Mouse (Mus musculus) testis, postnatal 14 days (tissue): ENCODE results near the gene Ripor3.
"Not testable (repeated sequence)": the region's sequence is repeated elsewhere in the genome, so short reads cannot be mapped to it uniquely, and the experiment has no call there.

Source experiments
- DNase-seq: peaks from one replicate; pipeline ENCODE4 v3.0.0; 2021; ENCODE audit warnings: low spot score

Ripor3 gene

DNA sequence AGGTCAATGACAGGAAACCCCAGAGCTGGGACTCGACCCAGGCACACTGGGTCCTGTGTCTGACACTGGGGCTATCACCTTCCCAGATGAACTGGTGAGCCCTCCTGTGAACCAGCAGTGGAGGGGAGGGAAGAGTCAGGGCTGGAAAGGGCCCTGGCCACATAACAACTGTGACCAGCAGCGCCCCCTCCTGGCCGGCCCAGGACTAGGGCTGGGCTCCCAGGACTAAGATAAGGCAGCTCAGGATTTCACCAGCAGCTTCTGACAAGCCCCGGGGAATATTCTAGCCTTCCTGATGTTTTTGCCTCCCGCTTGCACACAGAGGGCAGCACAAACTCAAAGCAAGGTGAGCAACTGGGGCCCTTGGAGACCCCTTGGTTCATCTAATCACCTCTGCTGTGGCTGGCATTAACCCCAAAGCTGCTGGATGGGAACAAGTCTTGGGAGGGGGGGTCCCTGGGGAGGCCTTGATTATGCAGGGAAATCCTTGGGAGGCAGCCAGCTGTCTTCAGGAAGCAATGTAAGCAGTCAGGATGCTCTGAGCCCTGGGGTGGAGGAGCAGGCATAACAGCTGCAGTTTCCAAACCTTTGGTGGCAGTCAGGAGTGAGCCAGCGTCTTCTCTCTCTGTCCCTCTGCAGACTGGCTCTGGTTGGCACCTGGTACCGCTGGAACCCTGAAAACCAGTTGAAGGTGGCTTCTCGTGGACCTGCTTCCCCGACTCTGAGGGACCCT is at the start of gene Ripor3:
Ripor3 (minus strand) TSS at position 683 of the 733 bp plus-strand sequence.
- DNase-seq, result peak; percentile 66

DNA sequence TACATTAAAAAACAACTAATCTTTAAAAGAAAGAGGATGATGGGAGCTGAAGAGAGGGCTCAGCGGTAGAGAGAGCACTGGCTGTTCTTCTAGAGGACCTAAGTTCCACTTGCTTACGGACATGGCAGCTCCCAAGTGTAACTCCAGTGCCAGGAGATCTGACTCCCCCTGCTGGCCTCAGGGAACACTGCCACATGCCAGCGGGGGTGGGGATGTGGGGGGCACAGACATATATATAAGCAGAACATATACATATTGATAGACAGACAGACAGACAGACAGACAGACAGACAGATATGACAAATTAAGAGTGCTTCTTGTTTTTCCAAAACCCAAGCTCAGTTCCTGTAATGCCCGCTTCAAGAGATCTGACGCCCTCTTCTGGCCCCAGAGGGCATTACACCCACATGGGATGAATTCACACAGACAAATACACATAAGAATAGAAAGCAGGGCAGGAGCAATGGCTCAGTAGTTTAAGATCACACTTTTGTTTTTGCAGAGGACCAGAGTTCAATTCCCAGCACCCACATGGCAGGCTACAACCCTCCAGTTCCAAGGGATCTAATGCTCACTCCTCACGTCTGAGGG is 48.9 kb upstream of the Ripor3 start:
- DNase-seq, result peak; percentile 54

DNA sequence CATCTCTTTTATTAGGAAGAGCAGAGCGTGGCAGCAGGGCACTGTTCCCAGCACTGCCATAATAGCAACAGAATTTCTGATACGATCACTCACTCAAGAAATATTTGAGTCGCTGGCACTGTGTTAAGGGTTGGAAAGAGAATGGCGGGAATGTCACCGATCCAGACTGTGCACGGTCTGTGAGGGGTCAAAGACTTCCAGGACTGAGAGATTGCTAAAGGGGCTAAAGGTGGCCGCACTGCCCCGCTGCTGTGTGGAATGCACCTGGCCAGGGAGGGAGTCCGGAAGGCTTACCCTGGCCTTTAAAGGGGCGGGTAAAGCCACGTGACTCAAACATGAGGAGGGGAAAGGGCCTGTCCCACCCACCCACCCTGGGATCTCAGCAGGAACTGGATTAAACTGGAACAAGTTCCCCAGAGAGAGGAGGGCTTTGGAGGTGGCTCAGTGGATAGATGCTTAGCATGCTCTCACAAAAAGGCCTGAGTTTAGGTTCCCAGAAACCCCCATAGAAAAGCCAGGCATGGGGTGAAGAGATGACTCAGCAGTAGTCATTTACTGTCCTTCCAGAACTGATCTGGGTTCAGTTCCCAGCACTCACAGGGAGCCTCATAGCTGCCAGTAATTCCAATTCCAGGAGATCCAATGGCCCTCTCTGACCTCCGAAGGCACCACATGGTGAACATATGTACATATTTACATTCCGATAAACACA is 48.2 kb upstream of the Ripor3 start:
- no peak for DNase-seq

DNA sequence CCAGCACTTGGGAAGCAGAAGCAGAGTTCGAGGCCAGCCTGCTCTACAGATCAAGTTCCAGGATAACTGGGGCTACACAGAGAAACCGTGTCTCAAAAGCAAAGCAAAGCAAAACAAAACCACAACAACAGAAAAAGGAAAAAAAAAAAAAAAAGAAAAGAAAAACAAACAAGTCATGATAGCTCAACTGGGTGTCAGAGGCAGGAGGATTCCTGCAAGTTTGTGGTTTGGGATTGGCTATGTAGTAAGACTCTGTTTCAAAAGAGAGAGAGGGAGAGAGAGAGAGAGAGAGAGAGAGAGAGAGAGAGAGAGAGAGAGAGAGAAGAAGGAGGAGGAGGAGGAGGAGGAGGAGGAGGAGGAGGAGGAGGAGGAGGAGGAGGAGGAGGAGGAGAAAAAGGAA is 47.5 kb upstream of the Ripor3 start:
- not testable (repeated sequence) for DNase-seq

DNA sequence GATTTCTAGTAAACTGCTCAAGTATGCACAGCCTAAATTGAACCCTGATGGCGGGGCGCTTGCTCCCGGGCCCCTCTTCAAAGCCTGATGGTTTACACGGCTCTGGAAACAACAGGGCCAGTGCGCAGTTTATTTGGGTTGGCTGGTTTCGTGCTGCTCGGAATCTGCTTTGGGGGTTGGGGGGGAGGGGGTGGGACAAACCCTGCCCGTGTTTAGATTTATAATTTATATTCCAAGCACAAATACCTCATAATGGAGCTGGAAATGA is 46.2 kb upstream of the Ripor3 start:
- DNase-seq, result no peak

DNA sequence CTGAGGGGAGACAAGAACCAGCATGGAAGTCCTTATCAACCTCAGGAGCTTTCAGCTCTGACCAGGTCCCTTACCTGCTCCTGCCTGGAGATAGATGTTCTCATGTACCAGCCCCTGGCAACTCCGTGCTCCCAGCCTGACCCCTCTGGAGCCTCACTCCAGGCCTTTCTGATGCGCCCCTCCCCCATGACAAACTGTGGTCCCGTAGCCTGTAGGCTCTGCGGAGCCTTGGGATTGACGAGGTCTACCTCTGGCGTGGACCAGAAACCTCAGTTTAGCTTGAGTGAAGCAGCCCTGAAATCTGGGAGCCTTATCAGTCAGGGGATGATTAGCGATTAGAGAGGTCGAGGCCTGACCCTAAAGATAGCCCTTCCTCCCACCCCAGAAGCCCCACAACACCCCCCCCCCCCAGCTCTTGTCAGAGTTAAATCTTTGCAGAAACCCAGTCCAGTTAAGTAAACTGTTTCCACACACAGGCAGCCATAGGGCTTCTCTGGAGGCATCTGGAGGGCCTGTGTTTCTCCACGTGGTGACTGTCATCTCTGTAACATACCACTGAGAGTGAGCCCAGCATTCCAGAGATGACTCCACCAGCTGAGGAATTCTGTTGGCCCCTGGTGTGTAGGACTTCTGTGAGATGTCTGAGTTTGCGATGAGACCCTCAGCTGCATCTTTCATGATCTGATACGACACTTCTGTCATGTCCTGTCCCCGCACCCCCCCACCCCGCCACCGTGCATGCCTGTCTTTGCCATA is 45.7 kb upstream of the Ripor3 start:
- no peak for DNase-seq

- no peak for DNase-seq
Measured at GRCm38 (mm10) chr2:168054142-168054541, 43.7 kb upstream of the Ripor3 start.

DNA sequence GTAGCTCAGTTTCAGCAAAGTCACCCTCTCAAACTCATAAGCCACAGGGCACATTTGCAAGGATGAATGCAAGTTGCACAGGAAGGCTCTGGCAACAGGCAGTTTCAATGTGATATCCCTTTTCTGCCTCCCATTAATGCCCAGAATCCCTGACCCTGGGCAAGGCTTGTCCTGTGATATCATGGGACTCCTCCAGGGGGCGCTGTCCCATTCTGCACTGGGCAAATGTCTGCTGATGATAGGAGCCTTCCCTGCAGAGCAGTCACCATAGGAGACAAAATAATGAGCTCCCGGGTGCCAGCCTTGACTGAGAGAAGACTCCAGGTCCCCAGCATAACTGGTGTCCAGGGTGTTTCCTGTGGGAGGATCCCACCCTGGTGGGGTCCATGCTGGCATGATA is 42.3 kb upstream of the Ripor3 start:
- DNase-seq, result no peak

DNA sequence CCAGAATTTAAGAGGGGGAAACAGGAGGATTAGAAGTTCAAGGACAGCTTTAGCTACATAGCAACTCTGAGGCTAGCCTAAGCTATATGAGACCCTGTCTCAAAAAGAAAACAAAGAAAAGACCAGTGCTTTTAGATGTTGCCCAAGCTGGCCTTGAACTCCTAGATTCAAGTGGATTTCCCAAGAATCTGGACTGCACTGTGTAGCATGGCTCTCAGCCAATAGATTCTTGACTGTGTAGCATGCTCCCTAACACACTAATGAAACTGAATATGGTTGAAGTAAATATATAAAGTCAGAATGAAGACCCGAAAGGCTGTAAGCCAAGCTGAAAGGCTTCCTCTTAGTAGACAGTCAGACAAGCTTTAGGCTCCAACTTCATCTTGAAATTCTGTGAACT is 41.7 kb upstream of the Ripor3 start:
- DNase-seq, result no peak

- no peak for DNase-seq
Measured at GRCm38 (mm10) chr2:168050000-168050942, 39.9 kb upstream of the Ripor3 start.

GRCm38 (mm10) chr2:168049002-168049635 is 38.7 kb upstream of the Ripor3 start:
- no peak for DNase-seq

GRCm38 (mm10) chr2:168046467-168046866 is 36.0 kb upstream of the Ripor3 start:
- DNase-seq, result no peak

GRCm38 (mm10) chr2:168045771-168046170 is 35.4 kb upstream of the Ripor3 start:
- peak; percentile 51 for DNase-seq

DNA sequence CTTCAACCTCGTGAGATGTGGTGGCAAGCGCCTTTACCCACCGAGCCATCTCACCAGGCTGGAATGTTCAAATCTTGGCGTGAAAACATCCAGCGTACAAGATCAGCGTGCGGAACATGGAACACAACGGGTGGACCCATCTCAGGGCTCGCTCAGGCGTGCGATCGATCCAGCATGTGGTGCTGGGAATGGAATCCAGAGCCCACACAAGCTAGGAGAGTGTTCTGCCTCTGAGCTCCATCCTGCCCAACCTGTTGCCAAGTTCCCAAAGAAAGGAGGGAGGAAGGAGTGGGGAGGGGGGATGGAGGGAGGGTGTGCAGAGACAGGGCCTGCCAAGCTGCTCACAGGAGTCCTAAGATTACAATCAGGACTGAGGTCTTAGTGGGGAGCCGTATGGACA is 34.9 kb upstream of the Ripor3 start:
- no peak for DNase-seq

- DNase-seq, result no peak
Measured at GRCm38 (mm10) chr2:168044681-168045287, 34.4 kb upstream of the Ripor3 start.

- no peak for DNase-seq
Measured at GRCm38 (mm10) chr2:168042019-168042418, 31.6 kb upstream of the Ripor3 start.

GRCm38 (mm10) chr2:168040751-168041150 is 30.3 kb upstream of the Ripor3 start:
- no peak for DNase-seq

DNA sequence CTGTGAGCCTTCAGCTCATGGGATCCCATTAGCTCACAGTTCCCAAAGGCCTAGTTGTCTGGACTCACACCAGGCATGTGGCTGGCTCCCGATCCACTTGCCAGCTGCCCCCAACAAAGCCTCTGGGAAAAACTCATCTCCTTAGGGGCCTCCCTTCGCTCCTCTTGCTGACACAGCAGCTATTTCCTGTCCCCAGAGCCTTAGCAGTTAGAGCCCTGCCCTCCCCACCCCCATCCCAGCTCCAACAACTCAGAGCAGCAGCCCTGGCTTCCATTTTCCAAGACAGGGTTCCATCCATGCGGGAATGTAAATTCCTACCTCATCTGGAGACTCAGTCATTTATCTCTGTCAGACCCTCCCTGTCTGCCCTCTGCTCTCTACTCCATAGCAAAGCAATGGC is 26.6 kb upstream of the Ripor3 start:
- no peak for DNase-seq

- DNase-seq, result no peak
Measured at GRCm38 (mm10) chr2:168035907-168036306, 25.5 kb upstream of the Ripor3 start.

DNA sequence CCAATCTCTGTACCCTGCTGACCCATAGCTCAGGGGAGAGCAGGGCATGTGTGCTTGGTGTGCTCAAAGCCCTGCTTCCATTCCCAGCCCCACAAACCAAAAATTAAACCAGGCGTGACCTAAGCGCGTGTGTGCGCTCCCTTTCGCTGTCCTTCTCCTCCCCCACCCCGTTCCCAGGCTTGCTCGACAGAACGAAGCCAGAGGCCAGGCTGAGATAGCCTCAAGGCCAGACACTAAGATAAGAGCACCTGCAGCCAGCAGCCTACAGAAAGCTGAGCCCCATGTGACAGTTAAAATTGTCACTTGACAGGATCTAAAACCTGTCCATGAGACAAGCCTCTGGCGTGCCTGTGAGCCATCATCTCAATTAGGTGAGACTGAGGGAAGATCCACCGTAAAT is 23.5 kb upstream of the Ripor3 start:
- peak; percentile 44 for DNase-seq

- no peak for DNase-seq
Measured at GRCm38 (mm10) chr2:168031842-168032241, 21.4 kb upstream of the Ripor3 start.
